Mouse (Mus musculus) ES-E14 (cell line): ENCODE measurements around the gene Llgl1.

ENCODE experiments used
- CHD2 ChIP-seq: IDR thresholded peaks from 2 replicates; pipeline ENCODE4 v1.6.1; 2014; ENCODE audit warnings: mild to moderate bottlenecking, low read depth, low read length, inconsistent platforms
- HCFC1 ChIP-seq: IDR thresholded peaks from 2 replicates; pipeline ENCODE4 v1.6.1; 2012; ENCODE audit warnings: low read length, inconsistent platforms, borderline replicate concordance; ENCODE audit not compliant: insufficient read depth
- MAFK ChIP-seq: IDR thresholded peaks from 2 replicates; pipeline ENCODE4 v1.6.1; 2014; ENCODE audit warnings: mild to moderate bottlenecking, low read depth, low read length, inconsistent platforms; ENCODE audit not compliant: insufficient read depth
- ZC3H11A ChIP-seq: IDR thresholded peaks from 2 replicates; pipeline ENCODE4 v1.6.1; 2012; ENCODE audit warnings: low read depth, mild to moderate bottlenecking, inconsistent platforms, low read length, borderline replicate concordance
- ZNF384 ChIP-seq: IDR thresholded peaks from 2 replicates; pipeline ENCODE4 v1.6.1; 2012; ENCODE audit warnings: low read depth, low read length, inconsistent platforms

DNA sequence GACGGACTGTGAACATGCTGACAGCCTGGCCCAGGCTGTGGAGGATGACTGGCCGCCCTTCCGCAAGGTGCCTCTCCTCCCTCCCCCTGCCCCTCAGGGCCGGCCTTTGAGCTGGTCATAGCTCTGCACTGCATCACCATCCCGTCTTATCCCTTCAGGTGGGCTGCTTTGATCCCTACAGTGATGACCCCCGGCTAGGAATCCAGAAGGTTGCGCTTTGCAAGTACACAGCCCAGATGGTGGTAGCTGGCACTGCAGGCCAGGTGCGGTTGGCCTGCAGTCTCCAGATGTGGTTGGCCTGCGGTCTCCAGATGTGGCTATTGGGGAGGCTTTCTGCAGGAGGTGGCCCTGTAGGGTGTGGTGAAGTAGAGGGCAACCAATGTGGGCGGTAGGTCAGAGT is 9.1 kb downstream of the Llgl1 start:
- TF ChIP-seq HCFC1: no peak
- TF ChIP-seq CHD2: no peak
- no peak for TF ChIP-seq ZNF384
- no peak for TF ChIP-seq MAFK
- TF ChIP-seq ZC3H11A: no peak
